Mouse (Mus musculus): ENCODE data around the gene Gm28041. TPM values are rescaled to one million over a fixed set of nuclear protein-coding genes. Genes with fewer than 3 reads are reported as not detected.

The Gm28041 gene
- polyA plus RNA-seq (2015; fragmentation: Nextera tagmentation; extraction: Ambion mirVana) = 0.22 and 0.26 TPM in 2 replicates

GRCm38 (mm10) chr13:67375050-67375911, at the start of gene Gm28041, which contains the start of gene Zfp456:
Gene Gm28041, minus strand, starts transcription at chr13:67375733.
Gene Zfp456, minus strand, starts transcription at chr13:67375810.

GRCm38 (mm10) chr13:67421207-67421857, 45.8 kb upstream of the Gm28041 start, which contains the start of gene Zfp459:
Gene Zfp459, minus strand, starts transcription at chr13:67421418.

GRCm38 (mm10) chr13:67399183-67399903, 23.8 kb upstream of the Gm28041 start, which contains the start of gene Zfp429:
Gene Zfp429, minus strand, starts transcription at chr13:67399819.

GRCm38 (mm10) chr13:67360131-67360744, 15.3 kb downstream of the Gm28041 start, which contains the start of the genes Gm28044 and Zfp953:
Gene Gm28044, minus strand, starts transcription at chr13:67360536.
Gene Zfp953, minus strand, starts transcription at chr13:67360605.

GRCm38 (mm10) chr13:67332019-67332724, 43.4 kb downstream of the Gm28041 start, which contains the start of gene Zfp595:
Gene Zfp595, minus strand, starts transcription at chr13:67332570.

GRCm38 (mm10) chr13:67305822-67306672, 69.5 kb downstream of the Gm28041 start, which contains the start of gene Zfp457:
Gene Zfp457, minus strand, starts transcription at chr13:67306485.

Other genes starting within 250 kb of the Gm28041 start
- gene Rsl1, start 202.6 kb downstream of the Gm28041 start, polyA plus RNA-seq (2015; fragmentation: Nextera tagmentation; extraction: Ambion mirVana) = 3.3 and 3.8 TPM in 2 replicates
- gene Zfp455, start 181.2 kb downstream of the Gm28041 start, polyA plus RNA-seq (2015; fragmentation: Nextera tagmentation; extraction: Ambion mirVana) = 0.47 and 0.77 TPM in 2 replicates
- gene Zfp458, start 97.3 kb downstream of the Gm28041 start, polyA plus RNA-seq (2015; fragmentation: Nextera tagmentation; extraction: Ambion mirVana) = 0.46 and 1.0 TPM in 2 replicates
- gene Zfp457, start 69.2 kb downstream of the Gm28041 start, polyA plus RNA-seq (2015; fragmentation: Nextera tagmentation; extraction: Ambion mirVana) = 0.30 TPM in 1 of 2 replicates, not detected in the other
- 1.1 TPM in 2 replicates for gene Zfp595, start 43.2 kb downstream of the Gm28041 start, polyA plus RNA-seq (2015; fragmentation: Nextera tagmentation; extraction: Ambion mirVana)
- 0.52 TPM in 1 of 2 replicates, not detected in the other for gene Gm28044, start 15.2 kb downstream of the Gm28041 start, polyA plus RNA-seq (2015; fragmentation: Nextera tagmentation; extraction: Ambion mirVana)
- 0.45 and 0.47 TPM in 2 replicates for gene Zfp953, start 15.1 kb downstream of the Gm28041 start, polyA plus RNA-seq (2015; fragmentation: Nextera tagmentation; extraction: Ambion mirVana)
- 0.43 and 0.44 TPM in 2 replicates for gene Zfp456, start 77 bp upstream of the Gm28041 start, polyA plus RNA-seq (2015; fragmentation: Nextera tagmentation; extraction: Ambion mirVana)
- gene Zfp429, start 24.1 kb upstream of the Gm28041 start, polyA plus RNA-seq (2015; fragmentation: Nextera tagmentation; extraction: Ambion mirVana) = 3.5 and 3.6 TPM in 2 replicates
- gene Zfp459, start 45.7 kb upstream of the Gm28041 start, polyA plus RNA-seq (2015; fragmentation: Nextera tagmentation; extraction: Ambion mirVana) = 0.48 and 1.3 TPM in 2 replicates
- 4.8 and 5.0 TPM in 2 replicates for gene Zfp874a, start 75.9 kb upstream of the Gm28041 start, polyA plus RNA-seq (2015; fragmentation: Nextera tagmentation; extraction: Ambion mirVana)
- 1.7 and 1.9 TPM in 2 replicates for gene Zfp874b, start 108.5 kb upstream of the Gm28041 start, polyA plus RNA-seq (2015; fragmentation: Nextera tagmentation; extraction: Ambion mirVana)
- 5.0 and 5.2 TPM in 2 replicates for gene Zfp58, start 124.8 kb upstream of the Gm28041 start, polyA plus RNA-seq (2015; fragmentation: Nextera tagmentation; extraction: Ambion mirVana)
- gene Gm26965, start 150.4 kb upstream of the Gm28041 start, polyA plus RNA-seq (2015; fragmentation: Nextera tagmentation; extraction: Ambion mirVana) = not detected in 2 replicates
- 26.4 and 29.8 TPM in 2 replicates for gene Zfp87, start 150.4 kb upstream of the Gm28041 start, polyA plus RNA-seq (2015; fragmentation: Nextera tagmentation; extraction: Ambion mirVana)
- gene Zfp748, start 178.1 kb upstream of the Gm28041 start, polyA plus RNA-seq (2015; fragmentation: Nextera tagmentation; extraction: Ambion mirVana) = 4.0 and 5.1 TPM in 2 replicates
- gene Zfp729b, start 234.0 kb upstream of the Gm28041 start, polyA plus RNA-seq (2015; fragmentation: Nextera tagmentation; extraction: Ambion mirVana) = 1.7 and 1.9 TPM in 2 replicates

Data from urinary bladder, postnatal 0 days (tissue).